Mouse (Mus musculus) lung, adult 2 months (tissue): ENCODE measurements around the gene Ablim1. TPM values are rescaled to one million over a fixed set of nuclear protein-coding genes. Genes with fewer than 3 reads are reported as not detected.
A peak's percentile ranks its signal among the peaks of the same experiment; 100 is the strongest.

Experiments used
- DNase-seq: peaks from one replicate; pipeline ENCODE4 v3.0.0; 2022
- H3K4me1 ChIP-seq: fragments of 200-500 bp; 2 replicates; pipeline ENCODE4 v1.6.1; 2011; ENCODE audit warnings: low read length; ENCODE audit not compliant: control insufficient read depth, insufficient read depth
- H3K4me3 ChIP-seq: fragments of 200-500 bp; replicated peaks from 2 replicates; pipeline ENCODE3; 2011; ENCODE audit warnings: low read depth, mild to moderate bottlenecking, control low read depth, low read length; ENCODE audit errors: extremely low read depth
- CTCF ChIP-seq: fragments of 200-500 bp; IDR thresholded peaks from 2 replicates; pipeline ENCODE4 v1.5.1; 2011; ENCODE audit warnings: mild to moderate bottlenecking, low read length, control low read depth; ENCODE audit not compliant: insufficient read depth
- POLR2A ChIP-seq: fragments of 200-500 bp; IDR thresholded peaks from 2 replicates; pipeline ENCODE4 v1.6.1; 2011; ENCODE audit warnings: low read depth, mild to moderate bottlenecking, control low read depth, low read length, borderline replicate concordance; ENCODE audit errors: extremely low read depth
- WGBS: fragments of 180-500 bp; shearing (Covaris S2); methylation state at CpG from one replicate; pipeline ENCODE4 v1.1.7; 2018; 5-methylcytosine and 5-hydroxymethylcytosine counted together
- polyA plus RNA-seq: library from polyadenylated mRNA; depleted of rRNA; stranded (reverse); fragments of >200 nt; gene quantifications from 2 replicates; pipeline ENCODE4 v1.2.3, GENCODE M21; 2012

Gene Ablim1
- polyA plus RNA-seq, 1 experiment: 71.3 TPM

DNA sequence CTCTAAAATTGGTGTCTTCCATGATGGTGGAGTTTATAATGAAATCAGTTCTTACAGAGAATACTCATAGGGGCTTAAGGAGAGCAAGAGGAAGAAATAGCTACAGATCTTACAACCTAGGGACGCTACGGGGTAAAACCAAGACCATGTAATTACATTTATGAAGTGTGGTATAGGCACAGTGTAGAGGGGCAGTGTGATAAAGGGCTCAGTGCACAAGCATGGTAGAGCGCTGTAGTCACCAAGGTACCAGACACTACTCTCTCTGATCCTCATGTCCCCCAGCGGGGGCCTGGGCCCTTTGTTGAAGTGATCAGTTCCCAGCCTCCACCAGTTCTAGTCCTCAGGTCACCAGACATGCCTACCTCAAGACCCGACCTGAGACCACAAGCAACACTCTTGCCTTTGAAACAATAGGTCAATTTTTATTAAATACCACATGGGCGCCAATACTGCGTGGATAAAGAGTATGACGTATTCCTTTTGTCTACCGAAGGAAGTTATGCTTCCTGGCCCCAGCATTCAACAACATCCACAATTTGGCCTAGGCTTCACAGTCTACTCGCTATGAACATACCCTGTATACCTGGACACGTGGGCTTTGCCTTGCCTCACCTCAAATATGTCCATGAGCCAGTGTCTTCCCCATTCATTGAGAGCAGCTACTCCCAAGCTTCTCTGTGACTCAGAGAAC is 213.8 kb downstream of the Ablim1 start:
- no peak for TF ChIP-seq CTCF
- no peak for TF ChIP-seq POLR2A
- WGBS: 66% methylated on average over 11 of the region's 11 CpGs
- Histone ChIP-seq H3K4me1 (peaks cover 25% of the 10 kb centered on the region), H3K4me3 (no peak overlapping the region)
- no peak for DNase-seq

DNA sequence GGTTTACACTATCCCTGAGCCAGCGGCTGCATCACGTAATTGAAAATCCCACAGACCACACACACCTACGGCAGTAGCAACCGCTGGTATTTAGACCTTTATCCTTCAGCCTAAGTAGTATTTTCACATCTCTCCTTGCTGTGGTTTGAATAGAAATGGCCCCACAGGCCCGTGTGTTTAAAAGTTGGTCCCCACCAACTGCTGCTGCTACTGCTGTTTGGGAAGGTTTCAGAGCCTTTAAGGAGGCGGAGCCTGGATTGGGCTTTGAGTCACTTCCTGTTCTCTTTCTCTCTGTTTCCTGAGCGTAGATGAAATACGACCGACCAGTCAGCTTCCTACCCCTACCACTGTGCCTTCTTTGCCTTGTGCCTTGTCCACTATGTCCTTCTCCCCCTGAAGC is 214.7 kb downstream of the Ablim1 start:
- WGBS: 72% methylated on average over 9 of the region's 9 CpGs
- no peak for DNase-seq
- peaks cover 21% of the 10 kb centered on the region for H3K4me1 ChIP-seq
- no peak for TF ChIP-seq CTCF
- no peak for TF ChIP-seq POLR2A
- H3K4me3 ChIP-seq: no peak overlapping the region

DNA sequence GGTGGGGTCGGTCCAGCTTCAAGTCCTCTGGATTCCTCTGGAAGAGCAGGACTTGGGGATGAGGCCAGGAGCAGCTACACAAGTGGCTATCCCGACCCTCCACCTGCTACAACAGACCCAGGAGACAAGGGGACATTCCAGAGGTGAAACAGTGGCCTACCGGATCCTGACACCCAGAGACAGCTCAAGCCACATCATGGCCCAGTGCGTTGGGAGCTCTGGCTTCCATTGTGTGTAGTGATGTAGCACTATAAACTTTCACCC is 215.7 kb downstream of the Ablim1 start:
- Histone ChIP-seq H3K4me3 (no peak overlapping the region), H3K4me1 (peaks cover 26% of the 10 kb centered on the region)
- no peak for TF ChIP-seq POLR2A
- TF ChIP-seq CTCF: no peak
- 39% methylated on average over 4 of the region's 4 CpGs for WGBS
- DNase-seq: no peak

DNA sequence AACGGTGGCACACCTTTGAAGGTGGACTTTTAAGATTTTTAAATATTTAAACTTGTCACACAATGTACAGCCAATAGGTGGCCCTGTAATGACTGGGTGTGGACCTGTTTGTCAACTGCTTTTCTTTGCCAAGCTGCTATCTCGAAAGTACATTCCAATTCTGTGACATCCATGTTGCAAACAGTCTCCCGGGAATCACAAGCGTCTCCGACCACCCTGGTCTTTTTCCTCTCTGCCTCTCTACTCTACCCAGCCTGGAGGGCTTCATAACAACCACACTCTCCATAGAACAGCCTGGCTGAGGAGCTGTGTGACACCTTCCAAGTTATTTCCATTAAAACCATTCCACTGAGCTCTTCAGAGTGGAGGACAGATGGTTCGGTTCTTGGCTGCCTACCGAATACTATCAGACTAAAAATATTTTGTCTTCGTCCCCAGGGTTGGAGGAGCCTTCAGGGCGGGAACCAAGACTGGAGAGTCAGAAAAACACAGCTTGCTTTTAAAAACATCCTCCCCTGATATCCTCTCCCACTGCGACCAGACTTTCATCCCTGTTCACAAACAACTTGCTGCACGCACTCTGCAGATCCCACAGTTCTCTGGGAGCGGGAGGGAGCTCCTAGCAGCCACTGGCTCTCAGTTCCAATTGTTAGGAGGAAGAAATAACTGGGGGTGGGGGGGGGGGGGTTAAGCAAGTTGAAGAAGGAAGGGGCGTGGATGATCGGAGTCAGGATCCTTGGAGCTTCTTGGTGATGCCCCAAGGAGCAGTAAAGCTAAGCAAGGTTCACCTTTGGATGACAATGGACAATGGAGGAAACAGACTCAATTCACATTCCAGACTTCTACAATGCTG is 216.3 kb downstream of the Ablim1 start:
- no peak for DNase-seq
- TF ChIP-seq CTCF: no peak
- peak; percentile 39; the same call in 1 of the 2 replicates for TF ChIP-seq POLR2A
- Histone ChIP-seq H3K4me1 (peaks cover 26% of the 10 kb centered on the region), H3K4me3 (no peak overlapping the region)
- WGBS: 20% methylated on average over 14 of the region's 14 CpGs

DNA sequence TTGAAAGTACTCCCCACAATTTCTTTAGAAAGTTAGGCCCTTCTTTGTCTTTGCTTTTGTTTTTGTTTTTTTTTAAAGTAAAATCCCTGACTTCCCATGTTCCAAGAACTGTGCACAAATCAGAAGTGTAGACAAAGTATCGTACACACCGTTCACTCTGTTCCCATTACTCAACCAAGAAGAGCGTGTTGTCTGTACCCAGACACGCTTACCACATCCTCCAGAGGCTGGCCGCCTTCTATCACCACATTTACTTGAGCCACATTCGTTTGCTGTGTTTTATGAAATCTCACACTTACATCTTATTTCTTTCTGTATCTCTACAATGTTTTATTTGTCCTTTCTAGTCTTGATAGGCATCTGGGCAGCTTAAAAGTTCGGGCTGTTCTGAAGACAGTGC is 219.4 kb downstream of the Ablim1 start:
- Histone ChIP-seq H3K4me1 (peaks cover 32% of the 10 kb centered on the region), H3K4me3 (no peak overlapping the region)
- TF ChIP-seq POLR2A (no peak), CTCF (no peak)
- DNase-seq: no peak
- WGBS: 66% methylated on average over 7 of the region's 7 CpGs

DNA sequence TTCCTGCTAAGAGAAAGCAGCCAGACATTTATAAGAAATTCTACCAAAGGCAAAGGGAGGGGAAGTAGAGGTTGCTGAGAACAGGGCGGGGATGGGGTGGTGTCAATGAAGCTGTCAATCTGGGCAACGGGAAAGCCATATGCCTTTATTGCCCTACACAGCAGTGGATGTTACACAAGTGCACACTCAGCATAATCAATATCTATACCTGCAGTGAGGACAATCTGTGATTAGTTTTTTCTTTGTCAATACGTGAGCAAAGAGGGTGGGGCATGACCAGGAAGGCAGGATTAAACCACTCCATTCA is 221.1 kb downstream of the Ablim1 start:
- TF ChIP-seq CTCF (no peak), POLR2A (no peak)
- no peak for DNase-seq
- H3K4me1 ChIP-seq: peaks cover 29% of the 10 kb centered on the region
- 48% methylated on average over 3 of the region's 3 CpGs for WGBS
- no peak overlapping the region for H3K4me3 ChIP-seq

DNA sequence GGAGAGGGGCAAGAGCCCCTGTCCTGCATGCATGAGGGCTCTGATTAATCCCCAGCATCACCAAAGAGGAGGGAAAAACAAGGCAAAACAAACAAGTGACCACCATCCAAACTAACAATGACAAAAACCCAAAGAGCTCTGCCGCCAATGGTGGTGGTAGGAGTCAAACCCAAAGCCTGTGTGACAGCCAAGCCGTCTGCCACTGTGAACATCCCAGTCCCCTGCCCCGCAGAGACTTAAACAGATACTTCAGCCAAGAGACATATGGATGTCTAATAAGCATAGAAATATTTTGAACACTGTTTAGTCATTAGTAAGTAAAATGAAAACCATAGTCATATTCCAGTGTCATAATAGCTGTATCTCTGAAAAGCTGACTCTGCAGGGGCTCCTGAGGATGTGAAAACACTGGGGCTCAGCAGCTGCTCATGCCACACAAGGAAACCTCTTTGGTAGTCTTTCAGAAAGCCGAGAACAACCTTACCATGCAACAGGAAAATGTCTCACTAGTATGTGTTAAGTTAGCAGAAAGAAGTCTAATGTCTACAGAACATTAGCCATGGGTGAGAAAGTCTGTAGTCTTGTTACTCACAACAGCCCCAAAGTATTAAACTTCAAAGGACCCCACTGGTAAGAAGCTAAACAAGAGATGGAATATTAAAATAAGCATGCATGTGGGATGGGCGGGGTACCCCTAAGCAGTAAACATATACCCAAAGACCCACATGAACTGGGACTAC is 221.6 kb downstream of the Ablim1 start:
- Histone ChIP-seq H3K4me3 (no peak overlapping the region), H3K4me1 (peaks cover 29% of the 10 kb centered on the region)
- 78% methylated on average over 5 of the region's 5 CpGs for WGBS
- DNase-seq: no peak
- no peak for TF ChIP-seq POLR2A
- TF ChIP-seq CTCF: no peak

DNA sequence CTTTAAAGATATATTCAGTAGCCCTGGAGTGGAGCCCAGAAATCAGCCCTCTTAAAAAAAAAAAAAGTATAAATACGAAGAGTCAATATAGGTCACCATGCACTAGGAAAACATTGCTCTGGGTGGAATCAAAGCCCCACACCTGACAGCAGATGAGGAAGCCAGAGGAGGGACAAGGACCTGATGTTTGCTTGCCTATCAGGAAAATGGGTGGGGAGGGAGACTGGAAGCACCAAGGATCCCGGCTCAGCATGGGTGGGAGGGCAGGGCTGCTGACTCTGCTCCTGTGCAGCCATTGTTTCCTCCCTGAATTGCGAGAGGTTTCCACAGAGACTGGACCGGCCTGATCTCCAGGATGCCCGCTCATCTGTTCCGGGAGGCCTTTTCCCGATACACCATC is 223.4 kb downstream of the Ablim1 start:
- no peak for TF ChIP-seq CTCF
- no peak for TF ChIP-seq POLR2A
- 41% methylated on average over 7 of the region's 7 CpGs for WGBS
- DNase-seq: no peak
- Histone ChIP-seq H3K4me1 (peaks cover 23% of the 10 kb centered on the region), H3K4me3 (no peak overlapping the region)

DNA sequence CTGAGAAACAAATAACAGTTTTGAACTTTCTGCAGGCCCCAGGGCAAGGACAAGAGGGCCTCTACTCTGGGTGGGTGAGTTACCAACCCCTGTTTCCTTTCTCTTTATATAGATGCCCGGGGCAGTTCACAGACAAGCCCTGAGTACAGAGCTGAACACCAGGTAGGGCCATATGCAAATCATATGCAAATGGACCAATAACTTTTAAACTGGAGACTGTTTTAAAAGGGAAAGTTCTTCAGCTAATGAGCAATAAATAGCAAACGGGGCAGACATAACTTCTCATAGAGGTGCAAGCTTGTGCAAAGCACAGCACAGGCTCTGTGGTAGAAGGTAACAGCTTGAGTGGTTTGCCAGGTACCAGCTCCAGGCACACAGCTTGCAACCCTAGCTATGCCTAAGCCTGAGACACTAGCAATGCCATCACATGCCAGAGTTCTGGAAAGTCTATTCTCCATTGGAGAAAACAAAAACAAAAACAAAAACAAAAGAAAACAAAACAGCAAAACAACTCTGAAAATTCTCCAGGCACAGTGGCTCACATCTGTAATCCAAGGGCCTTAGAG is 225.8 kb downstream of the Ablim1 start:
- TF ChIP-seq POLR2A: no peak
- TF ChIP-seq CTCF: no peak
- Histone ChIP-seq H3K4me1 (peaks cover 17% of the 10 kb centered on the region), H3K4me3 (no peak overlapping the region)
- 45% methylated on average over 2 of the region's 2 CpGs for WGBS
- DNase-seq: no peak

DNA sequence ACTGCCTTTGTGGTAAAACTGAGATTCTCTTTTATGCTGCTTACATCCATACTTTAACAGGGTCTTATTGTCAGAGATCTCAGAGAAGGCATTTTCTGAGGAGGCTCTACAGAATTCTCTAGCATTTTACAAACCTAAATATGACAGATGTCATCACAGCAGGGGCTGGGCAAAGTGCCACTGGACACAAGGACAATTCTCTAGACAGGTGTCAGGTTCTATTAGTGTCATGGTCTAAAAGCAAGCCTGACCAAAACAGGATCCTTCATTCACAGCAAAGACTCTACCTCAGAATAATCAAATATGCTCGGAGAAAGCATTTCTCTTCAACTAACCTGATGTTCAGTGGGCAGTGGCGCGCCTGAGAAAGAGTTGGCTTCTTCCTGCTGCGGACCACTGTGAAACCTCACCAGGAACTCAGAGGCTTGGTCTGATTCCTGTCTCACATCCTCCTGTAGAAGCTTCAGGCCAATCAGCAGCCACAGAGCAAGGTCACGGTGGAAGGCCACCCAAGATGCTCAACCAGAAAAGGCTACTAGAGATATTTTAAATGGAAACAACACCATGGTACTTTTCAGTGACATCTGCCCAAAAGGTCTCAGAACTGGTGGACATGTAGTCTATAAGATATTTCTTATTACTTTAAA is 230.1 kb downstream of the Ablim1 start:
- no peak for DNase-seq
- no peak for TF ChIP-seq POLR2A
- no peak for TF ChIP-seq CTCF
- Histone ChIP-seq H3K4me1 (peaks cover 3% of the 10 kb centered on the region), H3K4me3 (no peak overlapping the region)
- 73% methylated on average over 5 of the region's 5 CpGs for WGBS
